Mouse (Mus musculus): Measurements from ENCODE around the gene Tiam2. TPM values are rescaled to one million over a fixed set of nuclear protein-coding genes. Genes with fewer than 3 reads are reported as not detected.
A peak's percentile ranks its signal among the peaks of the same experiment; 100 is the strongest.

Tiam2 gene
- polyA plus RNA-seq, 1 experiment from 2014 or later = 11.9 TPM

GRCm38 (mm10) chr17:3329429-3329828 lies 3.1 kb downstream of the Tiam2 start:
- H3K4me3 ChIP-seq (ENCODE audit: low read depth, low read length) = no peak overlapping the region
- H3K9me3 ChIP-seq (replicated peaks; ENCODE audit: control insufficient read depth, low read length) = no peaks in the 10 kb centered on the region
- no peak for DNase-seq (ENCODE audit: low spot score)
- H3K4me1 ChIP-seq (ENCODE audit: control insufficient read depth, insufficient read depth, low read length) = no peaks in the 10 kb centered on the region
- no peak overlapping the region for H3K27ac ChIP-seq (replicated peaks; ENCODE audit: low read depth, low read length)
- no peak for ATAC-seq (replicated peaks; ENCODE audit: insufficient number of reproducible peaks, low FRiP score, low TSS enrichment, low read depth)
- H3K36me3 ChIP-seq (replicated peaks; ENCODE audit: control insufficient read depth, insufficient read depth, low read depth, low read length) = no peaks in the 10 kb centered on the region
- no peaks in the 10 kb centered on the region for H3K27me3 ChIP-seq (ENCODE audit: control insufficient read depth, insufficient read depth, low read length)
- 91% methylated on average over 4 of the region's 4 CpGs for WGBS
- no peak overlapping the region for H3K4me2 ChIP-seq (ENCODE audit: low read depth, low read length)
- H3K9ac ChIP-seq (replicated peaks; ENCODE audit: low read length) = no peak overlapping the region

GRCm38 (mm10) chr17:3331721-3332461 lies 5.5 kb downstream of the Tiam2 start:
- Histone ChIP-seq H3K9ac (replicated peaks; ENCODE audit: low read length) (0 out of 2 replicates have a peak overlapping the region, but pooled peaks have one; percentile 27), H3K4me3 (ENCODE audit: low read depth, low read length) (no peak overlapping the region), H3K27ac (replicated peaks; ENCODE audit: low read depth, low read length) (no peak overlapping the region; the same call in 1 of the 2 replicates), H3K4me2 (ENCODE audit: low read depth, low read length) (no peak overlapping the region), H3K4me1 (ENCODE audit: control insufficient read depth, insufficient read depth, low read length) (no peaks in the 10 kb centered on the region), H3K36me3 (replicated peaks; ENCODE audit: control insufficient read depth, insufficient read depth, low read depth, low read length) (no peaks in the 10 kb centered on the region), H3K9me3 (replicated peaks; ENCODE audit: control insufficient read depth, low read length) (no peaks in the 10 kb centered on the region), H3K27me3 (ENCODE audit: control insufficient read depth, insufficient read depth, low read length) (no peaks in the 10 kb centered on the region)
- no peak for ATAC-seq (replicated peaks; ENCODE audit: insufficient number of reproducible peaks, low FRiP score, low TSS enrichment, low read depth)
- 54% methylated on average over 7 of the region's 7 CpGs for WGBS
- DNase-seq (ENCODE audit: low spot score) = peak; percentile 60

GRCm38 (mm10) chr17:3336161-3336739 lies 9.9 kb downstream of the Tiam2 start:
- Histone ChIP-seq H3K4me3 (ENCODE audit: low read depth, low read length) (no peak overlapping the region), H3K9ac (replicated peaks; ENCODE audit: low read length) (no peak overlapping the region), H3K9me3 (replicated peaks; ENCODE audit: control insufficient read depth, low read length) (no peaks in the 10 kb centered on the region), H3K4me1 (ENCODE audit: control insufficient read depth, insufficient read depth, low read length) (no peaks in the 10 kb centered on the region), H3K4me2 (ENCODE audit: low read depth, low read length) (no peak overlapping the region), H3K27me3 (ENCODE audit: control insufficient read depth, insufficient read depth, low read length) (no peaks in the 10 kb centered on the region), H3K36me3 (replicated peaks; ENCODE audit: control insufficient read depth, insufficient read depth, low read depth, low read length) (no peaks in the 10 kb centered on the region), H3K27ac (replicated peaks; ENCODE audit: low read depth, low read length) (no peak overlapping the region)
- ATAC-seq (replicated peaks; ENCODE audit: insufficient number of reproducible peaks, low FRiP score, low TSS enrichment, low read depth) (no peak), DNase-seq (ENCODE audit: low spot score) (no peak)
- 78% methylated on average over 7 of the region's 7 CpGs for WGBS

GRCm38 (mm10) chr17:3336887-3337524 lies 10.6 kb downstream of the Tiam2 start:
- DNase-seq (ENCODE audit: low spot score) = no peak
- Histone ChIP-seq H3K9me3 (replicated peaks; ENCODE audit: control insufficient read depth, low read length) (no peaks in the 10 kb centered on the region), H3K27ac (replicated peaks; ENCODE audit: low read depth, low read length) (no peak overlapping the region), H3K9ac (replicated peaks; ENCODE audit: low read length) (no peak overlapping the region), H3K4me1 (ENCODE audit: control insufficient read depth, insufficient read depth, low read length) (no peaks in the 10 kb centered on the region), H3K27me3 (ENCODE audit: control insufficient read depth, insufficient read depth, low read length) (no peaks in the 10 kb centered on the region), H3K4me2 (ENCODE audit: low read depth, low read length) (no peak overlapping the region), H3K36me3 (replicated peaks; ENCODE audit: control insufficient read depth, insufficient read depth, low read depth, low read length) (no peaks in the 10 kb centered on the region), H3K4me3 (ENCODE audit: low read depth, low read length) (no peak overlapping the region)
- 80% methylated on average over 7 of the region's 7 CpGs for WGBS
- ATAC-seq (replicated peaks; ENCODE audit: insufficient number of reproducible peaks, low FRiP score, low TSS enrichment, low read depth) = no peak

GRCm38 (mm10) chr17:3337525-3337888 lies 11.1 kb downstream of the Tiam2 start:
- no peak for ATAC-seq (replicated peaks; ENCODE audit: insufficient number of reproducible peaks, low FRiP score, low TSS enrichment, low read depth)
- no peaks in the 10 kb centered on the region for H3K27me3 ChIP-seq (ENCODE audit: control insufficient read depth, insufficient read depth, low read length)

GRCm38 (mm10) chr17:3338821-3339220 lies 12.4 kb downstream of the Tiam2 start:
- Histone ChIP-seq H3K4me2 (ENCODE audit: low read depth, low read length) (no peak overlapping the region), H3K27ac (replicated peaks; ENCODE audit: low read depth, low read length) (no peak overlapping the region), H3K36me3 (replicated peaks; ENCODE audit: control insufficient read depth, insufficient read depth, low read depth, low read length) (no peaks in the 10 kb centered on the region), H3K27me3 (ENCODE audit: control insufficient read depth, insufficient read depth, low read length) (no peaks in the 10 kb centered on the region), H3K9ac (replicated peaks; ENCODE audit: low read length) (no peak overlapping the region), H3K9me3 (replicated peaks; ENCODE audit: control insufficient read depth, low read length) (no peaks in the 10 kb centered on the region), H3K4me1 (ENCODE audit: control insufficient read depth, insufficient read depth, low read length) (no peaks in the 10 kb centered on the region), H3K4me3 (ENCODE audit: low read depth, low read length) (no peak overlapping the region)
- no peak for DNase-seq (ENCODE audit: low spot score)
- peak; percentile 92 for ATAC-seq (replicated peaks; ENCODE audit: insufficient number of reproducible peaks, low FRiP score, low TSS enrichment, low read depth)
- WGBS = 70% methylated on average over 7 of the region's 7 CpGs

More at GRCm38 (mm10) chr17:3337525-3337888, 11.1 kb downstream of the Tiam2 start:
- Histone ChIP-seq H3K9ac (replicated peaks; ENCODE audit: low read length) (no peak overlapping the region), H3K4me2 (ENCODE audit: low read depth, low read length) (no peak overlapping the region), H3K9me3 (replicated peaks; ENCODE audit: control insufficient read depth, low read length) (no peaks in the 10 kb centered on the region), H3K4me1 (ENCODE audit: control insufficient read depth, insufficient read depth, low read length) (no peaks in the 10 kb centered on the region), H3K27ac (replicated peaks; ENCODE audit: low read depth, low read length) (no peak overlapping the region), H3K36me3 (replicated peaks; ENCODE audit: control insufficient read depth, insufficient read depth, low read depth, low read length) (no peaks in the 10 kb centered on the region), H3K4me3 (ENCODE audit: low read depth, low read length) (no peak overlapping the region)
- DNase-seq (ENCODE audit: low spot score) = no peak
- 77% methylated on average over 4 of the region's 4 CpGs for WGBS

- Histone ChIP-seq H3K9ac (replicated peaks; ENCODE audit: low read length) (no peak overlapping the region), H3K36me3 (replicated peaks; ENCODE audit: control insufficient read depth, insufficient read depth, low read depth, low read length) (no peaks in the 10 kb centered on the region), H3K27me3 (ENCODE audit: control insufficient read depth, insufficient read depth, low read length) (no peaks in the 10 kb centered on the region), H3K4me1 (ENCODE audit: control insufficient read depth, insufficient read depth, low read length) (no peaks in the 10 kb centered on the region; the same call in 1 of the 2 replicates), H3K4me3 (ENCODE audit: low read depth, low read length) (no peak overlapping the region), H3K9me3 (replicated peaks; ENCODE audit: control insufficient read depth, low read length) (no peaks in the 10 kb centered on the region), H3K4me2 (ENCODE audit: low read depth, low read length) (no peak overlapping the region), H3K27ac (replicated peaks; ENCODE audit: low read depth, low read length) (no peak overlapping the region)
- whole genome bisulfite sequencing = 68% methylated on average over 7 of the region's 7 CpGs
- ATAC-seq (replicated peaks; ENCODE audit: insufficient number of reproducible peaks, low FRiP score, low TSS enrichment, low read depth) (no peak), DNase-seq (ENCODE audit: low spot score) (no peak)
These were observed 18.5 kb downstream of the Tiam2 start for GRCm38 (mm10) chr17:3344872-3345271.
